Mouse (Mus musculus): ENCODE results near the gene Ing2.

- TF ChIP-seq POLR2AphosphoS5 (IDR thresholded peaks at IDR 0.05; ENCODE audit: insufficient replicate concordance, low read depth, low read length): no peak
- no peak for TF ChIP-seq CTCF (IDR thresholded peaks at IDR 0.05; ENCODE audit: low read depth, low read length)
- no peak for TF ChIP-seq GATA2 (IDR thresholded peaks at IDR 0.05; ENCODE audit: borderline replicate concordance, low read depth, low read length)
These were observed 27.0 kb upstream of the Ing2 start for GRCm38 (mm10) chr8:47702333-47702732.

Measured in G1E (cell line).